Mouse (Mus musculus) MEL (cell line): Measurements from ENCODE around the gene Hspg2. TPM values are rescaled to one million over a fixed set of nuclear protein-coding genes. Genes with fewer than 3 reads are reported as not detected.

ENCODE experiments used
- DNase-seq: peaks from one replicate; pipeline ENCODE4 v3.0.0; 2011; ENCODE audit warnings: low read depth, low spot score
- H3K27ac ChIP-seq: 2 replicates; pipeline ENCODE4 v1.5.1; 2012; ENCODE audit warnings: low read depth, mild to moderate bottlenecking, control low read depth, low read length, moderate library complexity; ENCODE audit not compliant: control insufficient read depth
- H3K27me3 ChIP-seq, 2 experiments: fragments of 150-350 bp in 1 of 2; sonication (generic) in 1 of 2; 2 replicates each; pipeline ENCODE4 v1.6.1; 2012; ENCODE audit warnings: low read length in 2 of 2, mild to moderate bottlenecking in 2 of 2, improper control_type of control experiment in 1 of 2, moderate library complexity in 1 of 2; ENCODE audit not compliant: insufficient read depth in 2 of 2, control insufficient read depth in 1 of 2
- H3K36me3 ChIP-seq, 2 experiments: 2 replicates each; pipeline ENCODE4 v1.6.1; 2012 to 2014; ENCODE audit warnings: low read length in 2 of 2, improper control_type of control experiment in 1 of 2, inconsistent platforms in 1 of 2, mild to moderate bottlenecking in 1 of 2; ENCODE audit not compliant: insufficient read depth in 2 of 2, control insufficient read depth in 1 of 2
- H3K4me1 ChIP-seq, 2 experiments: fragments of 150-350 bp in 1 of 2; sonication (generic) in 1 of 2; 2 replicates each; pipeline ENCODE4 v1.6.1; 2012; ENCODE audit warnings: low read length in 2 of 2, improper control_type of control experiment in 1 of 2, mild to moderate bottlenecking in 1 of 2; ENCODE audit not compliant: insufficient read depth in 2 of 2, control insufficient read depth in 1 of 2
- H3K4me3 ChIP-seq, 2 experiments: fragments of 150-350 bp in 1 of 2; sonication (generic) in 1 of 2; 2 replicates each; pipeline ENCODE4 v1.5.1; 2012; ENCODE audit warnings: low read depth in 2 of 2, low read length in 2 of 2, mild to moderate bottlenecking in 2 of 2, moderate library complexity in 2 of 2, control low read depth in 1 of 2, improper control_type of control experiment in 1 of 2; ENCODE audit not compliant: control insufficient read depth in 1 of 2, insufficient read depth in 1 of 2
- H3K79me2 ChIP-seq: 2 replicates; pipeline ENCODE4 v1.6.1; 2012; ENCODE audit warnings: mild to moderate bottlenecking, low read length, moderate library complexity; ENCODE audit not compliant: control insufficient read depth, poor library complexity, insufficient read depth
- H3K9ac ChIP-seq: 2 replicates; pipeline ENCODE4 v1.6.1; 2012; ENCODE audit warnings: low read depth, mild to moderate bottlenecking, control low read depth, low read length, moderate library complexity; ENCODE audit not compliant: control insufficient read depth, poor library complexity, severe bottlenecking
- H3K9me3 ChIP-seq: fragments of 150-350 bp; sonication (generic); replicated peaks from 2 replicates; pipeline ENCODE4 v1.6.1; 2012; ENCODE audit warnings: mild to moderate bottlenecking, low read length, improper control_type of control experiment, moderate library complexity; ENCODE audit not compliant: insufficient read depth
- CHD2 ChIP-seq: IDR thresholded peaks from 2 replicates; pipeline ENCODE4 v1.6.1; 2011; ENCODE audit warnings: low read length, improper control_type of control experiment
- E2F4 ChIP-seq: IDR thresholded peaks from 2 replicates; pipeline ENCODE4 v1.6.1; 2011; ENCODE audit warnings: low read depth, low read length, improper control_type of control experiment, borderline replicate concordance
- ELF1 ChIP-seq: IDR thresholded peaks from 2 replicates; pipeline ENCODE4 v1.6.1; 2014; ENCODE audit warnings: low read depth, mild to moderate bottlenecking, inconsistent platforms, low read length, improper control_type of control experiment, moderate library complexity
- EP300 ChIP-seq, 2 experiments: IDR thresholded peaks; 2 replicates each; pipeline ENCODE4 v1.6.1; 2011; ENCODE audit warnings: improper control_type of control experiment in 2 of 2, low read length in 2 of 2, low read depth in 1 of 2, mild to moderate bottlenecking in 1 of 2
- ETS1 ChIP-seq: IDR thresholded peaks from 2 replicates; pipeline ENCODE4 v1.6.1; 2012; ENCODE audit warnings: low read depth, mild to moderate bottlenecking, inconsistent platforms, low read length, improper control_type of control experiment, moderate library complexity
- GATA1 ChIP-seq: IDR thresholded peaks from 2 replicates; pipeline ENCODE4 v1.6.1; 2011; ENCODE audit warnings: low read depth, low read length, improper control_type of control experiment
- MAX ChIP-seq: IDR thresholded peaks from 2 replicates; pipeline ENCODE4 v1.6.1; 2011; ENCODE audit warnings: low read length, improper control_type of control experiment
- MEF2A ChIP-seq: IDR thresholded peaks from 2 replicates; pipeline ENCODE4 v1.6.1; 2014; ENCODE audit warnings: low read depth, mild to moderate bottlenecking, inconsistent platforms, low read length, improper control_type of control experiment; ENCODE audit not compliant: poor library complexity, insufficient replicate concordance, severe bottlenecking; ENCODE audit errors: extremely low read depth
- MYC ChIP-seq: IDR thresholded peaks from 2 replicates; pipeline ENCODE4 v1.6.1; 2011; ENCODE audit warnings: low read depth, mild to moderate bottlenecking, low read length, improper control_type of control experiment, moderate library complexity
- NELFE ChIP-seq: IDR thresholded peaks from 2 replicates; pipeline ENCODE4 v1.6.1; 2011; ENCODE audit warnings: low read depth, low read length, improper control_type of control experiment
- NRF1 ChIP-seq: IDR thresholded peaks from 2 replicates; pipeline ENCODE4 v1.6.1; 2014; ENCODE audit warnings: low read depth, mild to moderate bottlenecking, inconsistent platforms, low read length, improper control_type of control experiment, moderate library complexity; ENCODE audit not compliant: poor library complexity, insufficient read depth, severe bottlenecking
- POLR2AphosphoS2 ChIP-seq: IDR thresholded peaks from 2 replicates; pipeline ENCODE4 v1.6.1; 2011; ENCODE audit warnings: low read length, improper control_type of control experiment
- RCOR1 ChIP-seq: IDR thresholded peaks from 2 replicates; pipeline ENCODE4 v1.6.1; 2012; ENCODE audit warnings: low read depth, mild to moderate bottlenecking, inconsistent platforms, low read length, improper control_type of control experiment
- SMC3 ChIP-seq: IDR thresholded peaks from 2 replicates; pipeline ENCODE4 v1.6.1; 2011; ENCODE audit warnings: low read depth, low read length, improper control_type of control experiment
- TCF12 ChIP-seq: IDR thresholded peaks from 2 replicates; pipeline ENCODE4 v1.6.1; 2014; ENCODE audit warnings: low read depth, mild to moderate bottlenecking, inconsistent platforms, low read length, improper control_type of control experiment, moderate library complexity
- USF2 ChIP-seq, 2 experiments: IDR thresholded peaks; 2 replicates each; pipeline ENCODE4 v1.6.1; 2011 to 2012; ENCODE audit warnings: improper control_type of control experiment in 2 of 2, low read length in 2 of 2, borderline replicate concordance in 1 of 2, inconsistent platforms in 1 of 2, low read depth in 1 of 2, mild to moderate bottlenecking in 1 of 2; ENCODE audit not compliant: insufficient read depth in 1 of 2
- ZMIZ1 ChIP-seq: IDR thresholded peaks from 2 replicates; pipeline ENCODE4 v1.6.1; 2012; ENCODE audit warnings: low read depth, mild to moderate bottlenecking, inconsistent platforms, low read length, improper control_type of control experiment, moderate library complexity
- ZNF384 ChIP-seq: IDR thresholded peaks from 2 replicates; pipeline ENCODE4 v1.6.1; 2012; ENCODE audit warnings: low read depth, mild to moderate bottlenecking, inconsistent platforms, low read length, improper control_type of control experiment
- polyA plus RNA-seq, 2 experiments: library from polyadenylated mRNA; stranded (reverse) in 1 of 2; unstranded in 1 of 2; fragments of >175 nt in 1 of 2; fragments of >200 nt in 1 of 2; gene quantifications; 2 replicates each; pipeline versions ENCODE4 v1.2.1 to v1.2.4; 2012; ENCODE audit warnings: low replicate concordance in 2 of 2, low read depth in 1 of 2; ENCODE audit not compliant: insufficient read length in 2 of 2, insufficient read depth in 1 of 2, missing spikeins in 1 of 2
- total RNA-seq: library from RNA; depleted of rRNA; stranded (reverse); fragments of 300-350 nt; gene quantifications from 2 replicates; pipeline ENCODE4 v1.2.3, GENCODE M21; 2012

Hspg2 gene
- total and polyA plus RNA-seq, 3 experiments: 0.04 TPM; not detected in 1

DNA sequence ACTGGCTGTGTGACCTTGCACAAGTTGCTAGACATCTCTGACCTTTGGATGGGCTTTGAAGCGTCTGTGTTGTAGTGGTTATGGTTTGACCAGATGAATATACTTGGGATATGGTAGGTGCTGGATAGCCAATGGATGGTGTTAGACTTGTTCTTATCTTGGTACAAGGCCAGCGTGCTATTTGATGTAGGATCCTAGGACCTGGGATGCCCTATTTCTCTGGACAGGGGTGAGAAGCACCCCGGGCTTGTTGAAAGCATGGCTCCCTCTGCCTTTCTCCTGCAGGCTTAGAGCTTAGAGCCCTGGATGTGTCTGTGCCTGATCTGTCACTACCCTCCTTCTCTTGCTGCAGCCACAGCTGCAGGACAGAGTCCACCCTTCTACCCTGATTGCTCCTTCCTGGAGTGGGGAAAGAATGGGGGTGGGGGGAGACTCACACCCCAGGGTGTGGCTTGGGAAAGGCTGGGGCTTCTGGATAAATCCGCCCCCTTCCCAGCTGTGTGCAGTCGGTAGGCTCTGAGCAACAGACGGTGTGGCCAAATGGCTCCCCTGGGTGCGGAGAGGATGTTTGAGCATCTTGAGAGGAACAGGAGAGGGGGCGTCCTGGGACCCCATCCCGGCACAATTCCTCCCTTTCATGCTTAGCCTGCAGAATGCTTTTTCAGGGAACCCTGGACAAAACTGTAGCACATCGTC, 7.6 kb downstream of the Hspg2 start:
- H3K4me1 ChIP-seq: no peaks in the 10 kb centered on the region
- H3K9me3 ChIP-seq: no peaks in the 10 kb centered on the region
- H3K27ac ChIP-seq: no peak overlapping the region
- DNase-seq: no peak
- no peaks in the 10 kb centered on the region for H3K36me3 ChIP-seq
- TF ChIP-seq ETS1: no peak
- TF ChIP-seq CHD2: no peak
- TF ChIP-seq USF2 (IDR thresholded peaks at IDR 0.05; ENCODE audit: borderline replicate concordance in 1 of 2, insufficient read depth in 1 of 2, low read depth in 1 of 2, low read length in 2 of 2): no peak
- H3K9ac ChIP-seq: no peak overlapping the region
- no peaks in the 10 kb centered on the region for H3K27me3 ChIP-seq
- no peaks in the 10 kb centered on the region for H3K79me2 ChIP-seq
- no peak overlapping the region for H3K4me3 ChIP-seq

DNA sequence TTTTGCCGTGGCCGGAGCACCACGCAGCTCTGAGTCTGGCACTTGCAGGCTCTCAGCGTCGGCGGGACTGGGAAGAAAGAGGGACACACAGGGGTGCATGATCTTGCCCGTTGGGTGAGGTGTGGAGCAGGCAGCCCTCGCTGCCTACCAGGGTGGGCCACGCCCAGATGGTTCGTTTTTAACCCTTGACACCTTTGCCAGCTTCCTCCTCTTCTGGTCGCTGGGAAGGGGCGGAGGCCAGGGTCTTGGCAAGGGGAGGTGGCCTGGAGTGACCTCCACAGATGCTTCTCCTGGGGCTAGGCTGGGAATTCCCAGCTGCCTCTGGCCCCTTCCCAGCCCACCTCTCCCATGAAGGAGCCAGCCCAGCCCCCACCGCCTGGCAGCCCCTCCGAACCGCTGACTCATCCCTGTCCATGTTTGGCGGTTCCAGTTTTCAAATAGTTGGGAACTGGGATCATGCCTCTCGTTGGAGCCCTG, 8.2 kb downstream of the Hspg2 start:
- Histone ChIP-seq H3K9ac (no peak overlapping the region), H3K27me3 (no peaks in the 10 kb centered on the region), H3K36me3 (no peaks in the 10 kb centered on the region), H3K79me2 (no peaks in the 10 kb centered on the region), H3K9me3 (no peaks in the 10 kb centered on the region), H3K4me3 (no peak overlapping the region), H3K27ac (no peak overlapping the region), H3K4me1 (no peaks in the 10 kb centered on the region)
- DNase-seq: no peak
- TF ChIP-seq ZMIZ1: no peak
- no peak for TF ChIP-seq NRF1
- TF ChIP-seq ETS1: no peak
- TF ChIP-seq ELF1: no peak
- TF ChIP-seq TCF12: no peak
- TF ChIP-seq USF2 (IDR thresholded peaks at IDR 0.05; ENCODE audit: borderline replicate concordance in 1 of 2, insufficient read depth in 1 of 2, low read depth in 1 of 2, low read length in 2 of 2): no peak
- TF ChIP-seq RCOR1: no peak
- TF ChIP-seq MEF2A: no peak
- no peak for TF ChIP-seq MAX
- no peak for TF ChIP-seq POLR2AphosphoS2
- TF ChIP-seq E2F4: no peak
- no peak for TF ChIP-seq EP300 (IDR thresholded peaks at IDR 0.05; ENCODE audit: low read depth in 1 of 2, low read length in 2 of 2)
- no peak for TF ChIP-seq ZNF384
- TF ChIP-seq NELFE: no peak
- TF ChIP-seq CHD2: no peak
- no peak for TF ChIP-seq GATA1
- no peak for TF ChIP-seq MYC
- TF ChIP-seq SMC3: no peak
